Mouse (Mus musculus) brain, embryonic 18.5 days (tissue): ENCODE measurements at regions not wholly inside any gene's neighbourhood (a gene's known extent, or its start where the extent isn't known, plus 50 kb on each side); places are given as distances from the start of the nearest gene placed in this dataset.

ENCODE experiments used
- DNase-seq: peaks from one replicate; pipeline ENCODE4 v3.0.0-alpha.2; 2012; ENCODE audit warnings: low read depth, low spot score

DNA sequence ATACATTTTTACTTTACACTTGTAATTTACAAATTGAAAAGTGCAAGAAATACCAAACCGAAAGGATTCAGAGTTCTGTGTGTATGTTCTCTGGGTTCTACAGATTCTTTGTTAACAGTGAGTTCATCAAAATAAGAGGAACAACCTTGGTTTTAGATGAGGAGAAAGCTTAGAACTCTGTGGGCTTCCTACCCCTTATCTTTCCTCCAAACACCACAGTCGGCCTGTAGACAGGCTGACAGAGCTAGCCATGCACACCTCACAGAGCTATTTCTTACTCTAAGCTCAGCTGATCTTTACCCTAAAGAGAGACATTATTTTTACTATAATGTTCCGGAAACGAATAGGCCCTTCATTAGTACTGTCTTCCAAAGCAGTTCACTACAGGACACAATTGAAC lies 67.7 kb upstream of the Zdhhc17 start:
- no peak for DNase-seq

DNA sequence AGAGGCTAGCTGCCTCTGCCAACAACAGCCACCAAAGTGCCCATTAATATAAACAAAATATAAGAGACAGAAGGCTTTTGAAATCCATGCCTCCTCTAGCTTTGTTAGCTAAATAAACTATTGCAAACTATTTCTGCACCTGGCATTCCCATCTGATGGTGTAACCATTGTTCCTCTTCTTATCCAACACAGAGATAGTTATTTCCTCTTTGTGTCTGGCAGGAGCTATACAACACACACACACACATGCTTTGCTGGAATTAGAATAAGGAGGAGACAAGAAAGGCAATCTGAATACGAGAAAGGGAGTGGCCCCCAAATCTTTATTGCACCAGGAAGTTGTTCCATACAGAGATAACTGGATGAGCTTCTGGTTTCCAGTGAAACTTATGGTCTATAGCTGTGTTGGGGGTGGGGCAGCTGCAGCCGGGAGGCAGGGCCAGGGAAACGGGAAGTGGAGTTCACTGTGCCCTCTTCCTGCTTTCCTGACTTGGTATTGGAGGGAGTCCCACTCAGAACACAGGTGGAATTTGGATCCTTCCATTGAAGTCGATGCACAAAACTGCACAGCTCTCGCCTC lies 64.0 kb upstream of the Zdhhc17 start:
- DNase-seq = no peak

DNA sequence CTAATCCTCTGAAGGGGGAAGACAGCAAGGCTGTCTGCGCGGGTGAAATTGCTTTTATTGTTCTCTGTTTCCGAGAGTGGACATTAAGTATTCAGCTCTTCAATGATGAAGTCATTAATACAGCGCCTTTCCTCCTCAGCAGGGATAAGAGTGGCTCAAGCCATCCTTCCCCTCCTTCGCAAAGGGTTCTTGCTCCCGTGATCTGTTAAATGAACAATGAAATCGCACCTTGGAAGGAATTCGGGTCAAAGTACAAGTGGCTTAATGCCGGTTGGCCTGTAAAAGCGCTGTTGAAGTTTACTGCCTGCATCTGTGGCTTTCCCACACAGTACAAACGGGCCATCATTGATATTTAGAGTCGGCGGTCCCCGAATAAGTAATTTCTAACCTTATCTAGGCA lies 63.3 kb upstream of the Zdhhc17 start:
- DNase-seq = no peak

DNA sequence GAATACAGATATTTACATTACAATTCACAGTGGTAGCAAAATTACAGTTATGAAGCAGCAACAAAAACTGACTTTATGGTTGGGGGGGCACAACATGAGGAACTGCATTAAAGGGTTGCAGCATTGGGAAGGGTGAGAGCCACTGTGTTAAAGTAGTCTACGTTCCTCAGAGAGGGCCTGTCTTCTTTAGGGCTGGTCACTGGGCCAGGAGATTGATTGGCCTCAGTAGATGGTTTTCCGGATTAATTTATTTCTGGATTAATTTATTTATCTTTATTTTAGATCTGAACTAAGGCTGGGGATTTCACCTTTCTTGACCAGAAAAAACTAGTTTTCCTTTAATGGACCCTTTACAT lies 62.6 kb upstream of the Zdhhc17 start:
- no peak for DNase-seq

DNA sequence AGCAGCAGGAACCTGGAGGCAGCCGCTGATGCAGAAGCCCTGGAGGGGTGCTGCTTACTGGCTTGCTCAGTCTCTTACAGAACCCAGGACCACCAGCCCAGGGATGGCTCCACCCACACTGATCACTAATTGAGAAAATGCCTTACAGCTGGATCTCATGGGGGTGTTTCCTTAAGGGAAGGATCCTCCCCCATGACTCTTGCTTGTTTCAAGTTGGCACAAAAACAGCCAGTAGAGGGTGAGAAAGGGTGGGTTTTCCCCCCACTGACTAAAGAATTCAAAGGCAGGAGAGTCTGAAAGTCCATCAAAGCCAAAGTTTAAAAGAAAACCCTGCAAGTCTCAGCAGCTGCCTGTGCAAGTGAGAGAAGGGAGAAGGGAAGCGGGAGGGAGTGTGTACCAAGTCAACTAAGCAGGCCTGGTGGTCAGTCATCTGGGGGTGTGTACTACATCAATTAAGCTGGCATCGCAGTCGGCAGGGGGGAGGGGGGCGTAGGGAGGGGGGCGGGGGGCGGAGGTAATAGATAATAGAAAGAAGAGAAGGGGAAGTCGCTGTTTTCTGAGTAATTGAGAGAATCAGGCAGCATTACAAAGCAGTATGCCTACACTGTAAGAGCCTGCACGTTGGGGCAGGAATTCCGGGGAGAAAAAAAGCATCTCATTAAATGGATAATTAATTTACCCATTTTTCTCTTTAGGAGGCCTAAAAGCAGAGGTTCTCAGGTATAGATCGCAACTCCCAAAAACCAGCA lies 62.0 kb upstream of the Zdhhc17 start:
- no peak for DNase-seq

DNA sequence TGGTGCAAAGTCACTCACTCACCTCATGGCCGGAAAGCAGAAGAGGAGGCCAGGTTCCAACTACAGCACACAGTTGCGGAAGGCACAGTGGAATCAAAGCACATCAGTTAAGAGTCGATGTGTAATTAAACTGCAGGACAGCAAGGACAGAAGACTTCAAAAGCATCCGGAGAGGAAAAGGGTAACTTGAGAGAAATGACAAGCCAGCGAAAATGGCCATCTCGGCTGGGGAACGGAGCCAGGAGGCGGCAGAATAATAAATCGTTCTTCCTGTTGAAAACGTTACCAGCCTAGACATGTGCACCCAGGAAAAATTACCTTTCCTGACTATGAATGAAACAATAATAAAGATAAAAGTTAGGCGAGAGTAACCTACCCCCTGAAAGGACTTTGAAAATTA lies 56.2 kb upstream of the Zdhhc17 start:
- no peak for DNase-seq

DNA sequence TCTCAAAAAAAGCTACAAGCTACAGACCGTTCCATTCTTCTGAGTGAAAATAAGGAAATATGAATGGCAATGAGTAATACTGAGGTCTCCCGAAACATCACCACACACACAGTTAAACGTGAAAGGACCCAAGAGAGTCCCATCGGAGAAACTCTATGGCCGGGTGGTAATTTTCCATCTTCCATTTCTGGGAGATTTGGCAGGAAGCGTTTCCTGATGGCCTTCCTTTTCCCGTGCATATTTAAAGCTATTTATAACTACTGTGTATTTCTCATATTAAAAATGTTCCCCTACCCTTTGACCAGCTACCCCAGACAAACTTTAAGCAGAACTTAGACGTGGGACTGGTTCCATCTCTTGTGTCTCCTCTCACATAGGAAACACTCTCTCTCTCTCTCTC lies 50.7 kb upstream of the Zdhhc17 start:
- DNase-seq = no peak
